Mouse (Mus musculus) kidney, adult 2 months (tissue): Measurements from ENCODE around the gene Sertm1.

ENCODE experiments used
- CTCF ChIP-seq: fragments of 200-500 bp; conservative IDR thresholded peaks from 2 replicates; pipeline ENCODE4 v1.5.1; 2011; ENCODE audit warnings: low read depth, mild to moderate bottlenecking, control low read depth, low read length, moderate library complexity, mixed read lengths; ENCODE audit not compliant: insufficient read depth, insufficient read length
- POLR2A ChIP-seq: fragments of 200-500 bp; IDR thresholded peaks from one replicate; pipeline ENCODE4 v1.6.1; 2011; ENCODE audit warnings: low read depth, low read length, control low read depth

DNA sequence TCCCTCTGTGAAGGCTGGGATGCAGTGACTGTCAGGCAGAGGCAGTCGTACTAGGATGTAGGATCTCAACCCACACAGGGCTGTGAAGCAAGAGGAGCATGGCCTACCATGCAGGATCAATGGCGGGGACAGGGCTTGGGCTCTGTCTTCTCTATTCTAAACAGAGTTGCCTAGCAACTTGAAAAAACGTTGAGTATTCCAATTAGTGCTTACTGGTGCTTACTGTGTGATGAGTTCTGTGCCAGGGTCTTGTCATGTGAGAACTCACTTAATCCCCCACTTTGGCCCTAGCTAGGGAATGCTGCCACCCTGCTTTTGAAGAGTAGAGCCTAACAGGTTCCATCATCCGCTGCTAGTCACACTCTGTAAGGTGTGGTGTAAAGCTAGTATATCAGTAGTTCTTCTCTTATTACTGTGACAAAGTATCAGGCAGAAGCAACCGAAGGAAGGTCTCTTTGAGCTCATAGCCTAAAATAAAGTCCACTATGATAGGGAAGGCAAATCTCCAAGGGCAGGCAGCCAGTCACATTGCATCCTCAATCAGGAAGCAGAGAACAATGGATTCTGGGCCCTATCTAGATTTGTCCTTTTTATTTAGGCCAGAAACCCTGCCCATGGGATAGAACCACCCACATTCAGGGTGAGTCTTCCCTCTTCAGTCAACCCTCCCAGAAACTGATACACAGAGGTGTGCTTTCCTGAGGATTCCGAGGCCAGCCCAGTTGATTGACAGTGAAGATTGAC lies 27.6 kb upstream of the Sertm1 start:
- TF ChIP-seq CTCF: no peak
- TF ChIP-seq POLR2A: no peak
